Mouse (Mus musculus) heart, embryonic 14.5 days (tissue): ENCODE measurements around the gene Ntm. TPM values are rescaled to one million over a fixed set of nuclear protein-coding genes. Genes with fewer than 3 reads are reported as not detected.

Experiments used
- ATAC-seq: fragments of 200-750 bp; cut with Nextera tagmentation; 2 replicates; pipeline ENCODE4 v1.8.0; 2017; ENCODE audit warnings: low read depth, moderate TSS enrichment; ENCODE audit not compliant: insufficient number of reproducible peaks, insufficient read depth, low FRiP score
- H3K27ac ChIP-seq, 2 experiments: fragments of 200-500 bp in 1 of 2; fragments of 300-500 bp in 1 of 2; sonication (generic) in 1 of 2; replicated peaks in 1 of 2; 2 replicates each; pipeline ENCODE4 v1.5.1; 2012 to 2014; ENCODE audit warnings: low read depth in 2 of 2, low read length in 2 of 2, control low read depth in 1 of 2, mild to moderate bottlenecking in 1 of 2, mixed read lengths in 1 of 2; ENCODE audit not compliant: control insufficient read depth in 1 of 2, insufficient read depth in 1 of 2
- H3K27me3 ChIP-seq: fragments of 300-500 bp; sonication (generic); 2 replicates; pipeline ENCODE4 v1.6.1; 2014; ENCODE audit warnings: mild to moderate bottlenecking, low read length, control low read depth; ENCODE audit not compliant: control insufficient read depth, insufficient read depth
- H3K36me3 ChIP-seq: fragments of 300-500 bp; sonication (generic); 2 replicates; pipeline ENCODE4 v1.6.1; 2014; ENCODE audit warnings: mild to moderate bottlenecking, control low read depth, low read length, mixed read lengths; ENCODE audit not compliant: control insufficient read depth, insufficient read depth
- H3K4me1 ChIP-seq, 2 experiments: fragments of 200-500 bp in 1 of 2; fragments of 300-500 bp in 1 of 2; sonication (generic) in 1 of 2; 2 replicates each; pipeline ENCODE4 v1.6.1; 2012 to 2014; ENCODE audit warnings: low read length in 2 of 2, control low read depth in 1 of 2, mixed read lengths in 1 of 2; ENCODE audit not compliant: control insufficient read depth in 2 of 2, insufficient read depth in 2 of 2
- H3K4me2 ChIP-seq: fragments of 300-500 bp; sonication (generic); 2 replicates; pipeline ENCODE4 v1.6.1; 2014; ENCODE audit warnings: mild to moderate bottlenecking, low read length
- H3K4me3 ChIP-seq, 2 experiments: fragments of 200-500 bp in 1 of 2; fragments of 300-500 bp in 1 of 2; sonication (generic) in 1 of 2; 2 replicates each; pipeline ENCODE4 v1.5.1; 2012 to 2014; ENCODE audit warnings: low read length in 2 of 2, mild to moderate bottlenecking in 2 of 2, control low read depth in 1 of 2, low read depth in 1 of 2, moderate library complexity in 1 of 2; ENCODE audit not compliant: control insufficient read depth in 1 of 2, insufficient read depth in 1 of 2
- H3K9ac ChIP-seq: fragments of 300-500 bp; sonication (generic); 2 replicates; pipeline ENCODE4 v1.6.1; 2014; ENCODE audit warnings: mild to moderate bottlenecking, low read length
- H3K9me3 ChIP-seq: fragments of 300-500 bp; sonication (generic); 2 replicates; pipeline ENCODE4 v1.6.1; 2016; ENCODE audit warnings: low read length, control low read depth; ENCODE audit not compliant: control insufficient read depth
- WGBS: fragments of 180-500 bp; shearing (Covaris S2); extraction: QIAGEN DNeasy Blood & Tissue Kit; methylation state at CpG from one replicate; pipeline ENCODE4 v1.1.7; 2014; 5-methylcytosine and 5-hydroxymethylcytosine counted together
- polyA plus RNA-seq: library from polyadenylated mRNA; unstranded; fragments of >200 nt; fragmentation: Nextera tagmentation; extraction: Ambion mirVana; gene quantifications from 2 replicates; pipeline ENCODE4 v1.2.1, GENCODE M21; 2014

The Ntm gene
- polyA plus RNA-seq, 1 experiment from 2014 or later: 44.4 TPM

GRCm38 (mm10) chr9:29013881-29014280 lies 949.1 kb downstream of the Ntm start:
- H3K4me3 ChIP-seq: no peak overlapping the region
- H3K36me3 ChIP-seq: no peaks in the 10 kb centered on the region
- 91% methylated on average over 17 of the region's 17 CpGs for WGBS
- no peaks in the 10 kb centered on the region for H3K9me3 ChIP-seq
- H3K27me3 ChIP-seq: no peaks in the 10 kb centered on the region
- no peak overlapping the region for H3K9ac ChIP-seq
- no peak overlapping the region for H3K27ac ChIP-seq
- no peak for ATAC-seq
- no peak overlapping the region for H3K4me2 ChIP-seq
- H3K4me1 ChIP-seq: peaks cover 2 to 11% of the 10 kb centered on the region in 2 experiments; a peak in 1 of 4 replicates

DNA sequence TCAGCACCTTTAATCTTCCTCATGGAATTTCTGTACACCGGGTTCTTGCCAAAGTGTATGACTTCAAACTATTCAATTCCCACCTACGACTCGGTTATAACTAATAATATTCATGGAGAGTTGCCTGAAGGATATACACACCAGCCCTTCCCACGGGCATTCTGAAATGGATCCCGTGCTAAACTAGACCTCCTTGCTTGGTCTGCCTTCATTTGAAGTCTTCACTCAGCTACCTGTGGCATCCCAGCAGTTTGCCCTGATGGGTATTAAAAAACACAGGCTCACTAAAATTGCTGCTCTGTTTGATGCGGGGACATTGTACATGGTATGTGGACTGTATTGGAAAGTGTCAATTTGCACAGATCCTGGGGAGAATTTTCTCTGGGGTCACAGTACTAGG lies 950.4 kb downstream of the Ntm start:
- no peak overlapping the region for H3K27ac ChIP-seq
- H3K9me3 ChIP-seq: no peaks in the 10 kb centered on the region
- no peak overlapping the region for H3K4me3 ChIP-seq
- no peak overlapping the region for H3K9ac ChIP-seq
- H3K4me1 ChIP-seq: peaks cover 2 to 11% of the 10 kb centered on the region in 2 experiments; a peak in 1 of 4 replicates
- H3K27me3 ChIP-seq: no peaks in the 10 kb centered on the region
- WGBS: 89% methylated on average over 6 of the region's 6 CpGs
- no peaks in the 10 kb centered on the region for H3K36me3 ChIP-seq
- no peak for ATAC-seq
- H3K4me2 ChIP-seq: no peak overlapping the region

DNA sequence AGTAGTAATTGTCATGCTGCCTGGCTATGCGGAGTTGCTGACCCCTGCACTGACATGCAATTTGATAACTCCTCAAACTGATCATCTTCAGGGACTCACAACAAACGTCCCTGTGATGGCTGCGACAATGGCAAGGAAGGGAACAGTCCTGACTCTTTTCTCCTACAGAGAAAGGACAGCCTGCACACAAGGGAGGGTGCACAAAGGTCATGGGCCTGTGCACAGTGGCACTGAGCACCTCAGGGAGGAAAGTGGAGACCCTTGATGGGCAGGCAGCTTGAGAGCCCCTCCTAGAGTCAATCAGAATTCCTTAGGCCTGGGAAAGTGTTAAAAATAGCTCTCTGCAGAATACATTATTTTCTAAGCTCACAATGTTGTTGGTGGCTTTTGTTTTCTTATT lies 951.5 kb downstream of the Ntm start:
- no peak for ATAC-seq
- H3K9ac ChIP-seq: no peak overlapping the region
- H3K9me3 ChIP-seq: no peaks in the 10 kb centered on the region
- peaks cover 2 to 11% of the 10 kb centered on the region in 2 experiments; a peak in 1 of 4 replicates for H3K4me1 ChIP-seq
- H3K36me3 ChIP-seq: no peaks in the 10 kb centered on the region
- no peak overlapping the region for H3K4me3 ChIP-seq
- no peaks in the 10 kb centered on the region for H3K27me3 ChIP-seq
- H3K4me2 ChIP-seq: no peak overlapping the region
- H3K27ac ChIP-seq: no peak overlapping the region
- WGBS: 50% methylated on average over 3 of the region's 3 CpGs

GRCm38 (mm10) chr9:29004534-29004933 lies 958.4 kb downstream of the Ntm start:
- Histone ChIP-seq H3K27me3 (no peaks in the 10 kb centered on the region), H3K9me3 (no peaks in the 10 kb centered on the region), H3K27ac (no peak overlapping the region), H3K4me2 (no peak overlapping the region), H3K36me3 (no peaks in the 10 kb centered on the region), H3K4me3 (no peak overlapping the region), H3K4me1 (peaks cover 0 to 2% of the 10 kb centered on the region in 2 experiments; a peak in 1 of 4 replicates), H3K9ac (no peak overlapping the region)
- WGBS: 80% methylated on average over 7 of the region's 7 CpGs
- no peak for ATAC-seq

DNA sequence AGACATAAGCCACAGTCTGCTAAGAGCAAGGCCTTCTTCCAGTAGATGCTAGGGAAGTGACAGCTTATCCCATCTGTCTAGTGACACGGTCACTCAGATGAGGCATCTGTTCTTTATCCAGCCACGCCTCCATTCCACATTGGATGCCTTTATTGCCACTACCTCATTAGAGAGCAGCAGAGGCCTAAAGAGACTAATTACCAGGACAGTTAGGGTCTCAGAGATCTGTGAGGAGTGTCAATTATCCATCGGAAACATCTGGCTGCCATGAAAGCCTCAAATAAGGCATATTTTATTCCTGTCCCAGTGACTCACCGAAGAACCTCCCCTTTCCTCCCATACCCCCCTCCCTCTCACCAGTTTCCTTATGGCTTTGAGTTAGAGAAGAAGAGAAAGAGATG lies 963.0 kb downstream of the Ntm start:
- WGBS: 48% methylated on average over 4 of the region's 4 CpGs
- Histone ChIP-seq H3K4me1 (peaks cover 0 to 2% of the 10 kb centered on the region in 2 experiments; a peak in 1 of 4 replicates), H3K4me2 (no peak overlapping the region), H3K9ac (no peak overlapping the region), H3K36me3 (no peaks in the 10 kb centered on the region), H3K4me3 (no peak overlapping the region), H3K27ac (no peak overlapping the region), H3K27me3 (no peaks in the 10 kb centered on the region), H3K9me3 (no peaks in the 10 kb centered on the region)
- ATAC-seq: no peak

DNA sequence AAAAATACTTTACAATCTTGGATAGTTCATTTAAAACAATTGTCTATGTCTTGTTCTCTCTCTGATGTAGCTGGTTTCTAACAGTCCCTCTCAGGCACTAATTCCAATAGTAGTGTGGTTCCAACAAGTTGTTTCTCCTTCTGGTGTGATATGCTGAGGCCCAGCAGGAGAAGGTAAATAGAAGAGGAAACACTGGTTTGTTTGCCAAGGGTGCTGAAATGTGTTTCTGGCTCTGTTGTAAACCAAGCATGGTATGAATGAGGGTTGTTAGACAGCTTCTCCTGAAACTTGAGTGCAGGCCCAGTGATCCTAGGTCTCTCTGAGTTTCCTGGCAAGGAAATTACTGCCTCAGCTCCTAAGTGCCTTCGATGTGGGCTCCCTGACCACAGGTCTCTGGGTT lies 985.7 kb downstream of the Ntm start:
- 0 out of 2 replicates have a peak, but pooled peaks cover 2% of the 10 kb centered on the region for H3K9me3 ChIP-seq
- H3K4me2 ChIP-seq: no peak overlapping the region
- peaks cover 5 to 12% of the 10 kb centered on the region in 2 experiments for H3K4me1 ChIP-seq
- no peak overlapping the region for H3K9ac ChIP-seq
- ATAC-seq: no peak
- H3K27ac ChIP-seq: no peak overlapping the region
- H3K27me3 ChIP-seq: no peaks in the 10 kb centered on the region
- H3K36me3 ChIP-seq: no peaks in the 10 kb centered on the region
- no peak overlapping the region for H3K4me3 ChIP-seq
- WGBS: 82% methylated on average over 1 of the region's 1 CpGs

GRCm38 (mm10) chr9:28969455-28969854 lies 993.5 kb downstream of the Ntm start:
- H3K27me3 ChIP-seq: no peaks in the 10 kb centered on the region
- no peak overlapping the region for H3K4me3 ChIP-seq
- H3K4me2 ChIP-seq: no peak overlapping the region
- H3K9me3 ChIP-seq: 0 out of 2 replicates have a peak, but pooled peaks cover 5% of the 10 kb centered on the region
- no peak overlapping the region for H3K27ac ChIP-seq
- ATAC-seq: no peak
- no peaks in the 10 kb centered on the region for H3K36me3 ChIP-seq
- H3K4me1 ChIP-seq: no peaks in the 10 kb centered on the region
- 87% methylated on average over 1 of the region's 1 CpGs for WGBS
- H3K9ac ChIP-seq: no peak overlapping the region
